Mouse (Mus musculus) heart, adult 11 months (tissue): ENCODE measurements around the gene Wdr24.
A peak's percentile ranks its signal among the peaks of the same experiment; 100 is the strongest.

Experiments used
- DNase-seq: peaks from one replicate; pipeline ENCODE4 v3.0.0; 2022

Wdr24 gene

GRCm38 (mm10) chr17:25808028-25808427 lies 15.4 kb upstream of the Wdr24 start:
- no peak for DNase-seq

- DNase-seq: peak; percentile 99
Measured at GRCm38 (mm10) chr17:25808789-25809605, 14.4 kb upstream of the Wdr24 start, which contains the start of gene Fbxl16. TSS of gene Fbxl16 (plus strand) at chr17:25809085.

GRCm38 (mm10) chr17:25809606-25810340 lies 13.7 kb upstream of the Wdr24 start:
- DNase-seq: no peak

GRCm38 (mm10) chr17:25810890-25811289 lies 12.5 kb upstream of the Wdr24 start:
- no peak for DNase-seq

- DNase-seq: peak; percentile 91
Measured at GRCm38 (mm10) chr17:25813471-25813870, 10.0 kb upstream of the Wdr24 start.

- DNase-seq: no peak
Measured at GRCm38 (mm10) chr17:25817662-25818061, 5.8 kb upstream of the Wdr24 start.

- peak; percentile 91 for DNase-seq
Measured at GRCm38 (mm10) chr17:25818851-25819780, 4.3 kb upstream of the Wdr24 start.

- DNase-seq: peak; percentile 91
Measured at GRCm38 (mm10) chr17:25824362-25825142, 1.1 kb downstream of the Wdr24 start.

- peak; percentile 91 for DNase-seq
Measured at GRCm38 (mm10) chr17:25825311-25825710, 1.9 kb downstream of the Wdr24 start.

GRCm38 (mm10) chr17:25825984-25826570 lies 2.6 kb downstream of the Wdr24 start:
- peak; percentile 92 for DNase-seq

- peak; percentile 91 for DNase-seq
Measured at GRCm38 (mm10) chr17:25827011-25827410, 3.6 kb downstream of the Wdr24 start.

- peak; percentile 95 for DNase-seq
Measured at GRCm38 (mm10) chr17:25827546-25828222, 4.3 kb downstream of the Wdr24 start.

- DNase-seq: no peak
Measured at GRCm38 (mm10) chr17:25828223-25828594, 4.8 kb downstream of the Wdr24 start.

GRCm38 (mm10) chr17:25828712-25829557 lies 5.5 kb downstream of the Wdr24 start, which contains the start of gene Jmjd8:
TSS of gene Jmjd8 (plus strand) at chr17:25828867.
- peak; percentile 98 for DNase-seq

- DNase-seq: peak; percentile 94
Measured at GRCm38 (mm10) chr17:25829558-25830017, 6.2 kb downstream of the Wdr24 start.

- DNase-seq: peak; percentile 92
Measured at GRCm38 (mm10) chr17:25830200-25830753, 6.8 kb downstream of the Wdr24 start.

- peak; percentile 95 for DNase-seq
Measured at GRCm38 (mm10) chr17:25830806-25831431, 7.5 kb downstream of the Wdr24 start.

GRCm38 (mm10) chr17:25831451-25832281 lies 8.2 kb downstream of the Wdr24 start:
- DNase-seq: peak; percentile 96
